Mouse (Mus musculus): ENCODE measurements around the gene Mrfap1.

Gene Mrfap1

DNA sequence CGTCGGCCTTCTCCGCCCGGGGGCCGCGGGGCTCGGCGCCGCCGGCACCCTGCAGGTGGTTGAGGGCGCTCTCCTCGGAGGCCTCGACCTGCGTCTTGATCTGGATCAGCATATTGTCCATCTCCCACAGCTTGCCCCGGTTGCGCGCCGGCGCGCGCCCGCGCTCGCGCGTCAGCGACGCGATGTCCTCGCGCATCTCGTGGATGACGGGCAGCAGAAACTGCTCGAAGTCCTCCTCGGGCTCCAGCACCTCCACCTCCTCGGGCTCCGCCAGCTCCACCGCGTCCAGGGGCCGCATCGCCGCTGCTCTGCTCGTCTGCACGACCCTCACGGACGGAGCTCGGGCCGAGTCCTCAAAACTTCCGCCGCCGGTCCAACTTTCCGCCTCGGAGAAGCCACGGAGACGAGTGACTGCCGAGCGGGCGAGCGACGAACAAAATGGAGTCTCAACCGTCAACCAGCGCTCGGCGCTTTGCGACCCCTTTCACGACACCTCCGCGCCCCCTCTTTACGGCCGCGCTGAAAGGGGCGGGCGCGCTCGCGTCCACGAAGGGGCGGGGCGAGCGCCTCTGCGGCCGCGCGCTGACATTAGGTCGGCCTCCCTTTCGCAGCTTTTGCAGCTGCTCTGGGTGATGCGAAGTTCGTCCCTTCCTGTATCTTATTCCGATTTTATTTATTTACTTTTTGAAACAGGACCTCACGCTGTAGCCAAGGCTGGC is at the start of gene Mrfap1:
Mrfap1 (minus strand) TSS at position 477 of the 719 bp plus-strand sequence.
- peak; percentile 91 to 92 for DNase-seq (ENCODE audit: low spot score in 2 of 2)

DNA sequence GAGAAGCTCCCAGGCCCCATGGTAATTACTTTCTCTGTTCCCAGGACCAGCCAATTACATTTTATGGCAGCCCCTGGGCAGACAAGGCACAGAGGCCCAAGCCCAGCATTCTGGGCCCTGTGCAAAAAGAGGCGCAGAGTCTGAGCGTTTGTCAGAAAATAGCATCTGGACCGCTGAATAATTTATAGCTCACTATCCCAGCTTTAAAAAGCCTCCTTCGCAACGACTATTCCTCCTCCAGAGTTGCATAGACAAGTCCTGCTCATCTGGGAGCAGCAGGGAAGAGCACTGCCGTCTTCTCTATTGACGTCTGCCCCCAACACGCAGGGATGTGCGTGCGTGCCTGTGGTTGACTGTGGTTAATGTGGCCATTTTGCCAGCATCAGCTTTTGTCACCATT is 47.9 kb upstream of the Mrfap1 start:
- DNase-seq (ENCODE audit: low spot score in 2 of 2): no peak

- no peak for DNase-seq (ENCODE audit: low spot score in 2 of 2)
Measured at GRCm38 (mm10) chr5:36841701-36842100, 45.1 kb upstream of the Mrfap1 start.

DNA sequence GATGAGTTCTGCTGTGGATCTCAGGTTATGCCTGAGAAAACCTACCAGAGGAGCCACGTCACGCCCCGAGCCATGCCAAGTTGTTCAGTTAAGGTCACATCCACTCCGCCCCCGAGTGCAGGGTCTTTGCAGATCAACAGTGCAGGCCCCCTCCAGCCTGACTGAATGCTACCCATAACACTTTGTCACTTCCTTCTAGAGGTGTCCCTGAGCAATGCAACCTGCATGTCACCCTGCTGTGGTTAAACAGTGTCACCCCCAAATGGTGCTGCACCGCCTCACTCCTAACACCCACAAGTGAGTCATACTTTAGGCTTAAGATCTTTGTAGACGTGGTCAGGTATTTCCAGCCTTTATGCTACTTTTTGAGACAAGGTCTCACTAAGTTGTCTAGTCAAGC is 43.5 kb upstream of the Mrfap1 start:
- no peak for DNase-seq (ENCODE audit: low spot score in 2 of 2)

GRCm38 (mm10) chr5:36839602-36840001 is 43.0 kb upstream of the Mrfap1 start:
- no peak for DNase-seq (ENCODE audit: low spot score in 2 of 2)

DNA sequence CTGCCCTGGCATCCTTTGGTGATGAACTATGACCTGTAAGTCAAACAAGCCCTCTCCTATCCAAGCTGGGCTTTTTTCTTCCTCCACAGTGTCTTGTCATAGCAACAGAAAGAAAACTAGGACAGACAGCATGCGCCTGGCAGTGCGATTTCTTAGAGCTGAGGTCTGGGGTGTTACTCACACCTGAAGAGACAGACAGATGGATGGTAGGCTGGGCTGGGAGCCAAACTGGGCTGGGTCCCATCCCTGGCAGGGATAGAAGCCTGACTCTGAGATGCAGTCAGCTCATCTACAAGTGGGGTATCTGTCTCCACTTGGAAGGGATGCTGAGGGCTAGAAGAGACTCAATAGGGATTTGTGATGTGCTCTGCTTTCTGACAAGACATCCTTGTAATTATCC is 42.5 kb upstream of the Mrfap1 start:
- DNase-seq (ENCODE audit: low spot score in 2 of 2): no peak

DNA sequence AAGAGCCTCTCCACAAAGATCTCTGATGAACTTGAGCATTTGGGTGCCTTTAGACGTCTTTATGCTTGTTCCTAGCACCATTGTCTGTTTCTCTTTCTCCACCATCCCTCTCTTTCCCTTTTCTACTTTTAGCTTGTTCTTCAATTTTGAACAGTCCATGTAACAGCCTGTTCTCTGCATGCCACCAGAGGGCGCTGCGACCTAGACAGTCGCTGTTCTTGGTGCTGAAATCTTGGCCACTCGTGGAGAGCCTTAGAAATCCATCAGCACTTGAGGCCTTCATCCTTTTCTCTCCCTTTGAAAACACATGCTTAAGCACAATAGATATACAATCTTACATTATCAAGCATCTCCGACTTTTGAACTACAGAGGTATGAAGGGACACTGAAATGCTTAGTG is 39.4 kb upstream of the Mrfap1 start:
- DNase-seq (ENCODE audit: low spot score in 2 of 2): peak; percentile 29 to 60

DNA sequence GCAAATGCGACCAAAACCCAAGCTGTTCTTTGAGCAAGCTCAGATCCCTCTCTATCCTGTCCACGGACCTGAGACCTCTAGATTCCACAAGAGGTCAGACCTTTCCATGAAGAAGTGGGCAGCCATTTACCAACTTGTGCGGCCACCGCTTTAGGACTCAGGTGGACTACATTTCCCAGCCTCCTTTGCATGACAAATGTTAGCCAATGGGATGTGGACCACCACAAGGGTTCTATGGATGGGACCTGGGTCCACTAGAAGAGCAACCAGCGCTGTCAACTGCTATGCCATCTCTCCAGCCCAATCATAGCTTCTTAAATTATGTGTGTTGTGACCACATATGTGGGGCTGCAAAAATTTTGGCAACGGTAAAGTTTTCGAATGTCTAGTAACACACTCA is 34.7 kb upstream of the Mrfap1 start:
- DNase-seq (ENCODE audit: low spot score in 2 of 2): no peak

DNA sequence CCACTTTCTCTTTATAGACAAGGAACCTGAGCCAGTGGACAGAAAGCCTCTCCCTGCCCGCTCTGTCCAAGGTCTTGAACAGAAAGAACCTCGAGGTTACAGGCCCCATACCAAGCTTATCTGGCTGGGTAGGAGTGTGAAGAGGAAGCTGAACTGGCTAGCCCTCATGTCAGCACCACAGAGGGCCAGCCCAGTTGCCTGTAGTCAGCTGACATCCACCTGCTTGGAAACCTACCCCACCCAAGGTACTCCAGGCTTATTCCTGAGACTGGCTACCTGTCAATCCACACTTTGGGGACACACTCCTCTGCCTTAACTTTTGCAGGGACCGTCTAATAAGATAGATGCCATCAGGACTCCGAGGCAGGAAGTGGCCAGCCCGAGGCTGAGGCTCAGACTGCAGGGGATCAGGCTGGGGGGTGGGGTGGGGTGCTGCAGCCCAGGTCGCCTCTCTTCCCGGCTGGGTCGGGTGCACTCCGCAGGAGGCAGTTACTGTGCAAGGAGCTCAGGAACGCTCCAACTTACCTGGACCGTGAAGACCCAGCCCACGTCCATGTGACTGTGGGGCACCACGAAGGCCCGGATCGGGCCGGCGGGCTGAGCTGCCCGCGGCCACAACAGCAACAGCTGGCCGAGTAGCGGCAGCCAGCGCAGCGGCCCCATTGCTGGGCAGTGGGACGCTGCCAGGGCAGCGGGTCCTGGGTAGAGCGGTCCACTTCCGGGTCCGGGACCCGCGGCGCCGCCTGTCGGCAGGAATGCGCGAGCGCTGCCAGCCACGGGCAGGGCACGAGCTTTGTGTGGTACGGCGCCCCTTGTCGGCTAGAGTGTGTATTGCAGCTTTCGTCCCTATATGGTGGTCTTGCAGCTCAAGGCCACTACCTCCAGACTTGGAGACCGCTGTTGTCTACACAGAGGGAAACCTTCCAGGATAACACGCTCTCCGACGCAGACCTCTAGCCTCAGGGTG is 33.6 kb upstream of the Mrfap1 start, which contains the start of gene Man2b2:
Man2b2 (minus strand) TSS at position 741 of the 967 bp plus-strand sequence.
- peak; percentile 78 to 88 for DNase-seq (ENCODE audit: low spot score in 2 of 2)

GRCm38 (mm10) chr5:36829098-36829497 is 32.5 kb upstream of the Mrfap1 start:
- no peak for DNase-seq (ENCODE audit: low spot score in 2 of 2)

- DNase-seq (ENCODE audit: low spot score in 2 of 2): no peak
Measured at GRCm38 (mm10) chr5:36822907-36823306, 26.3 kb upstream of the Mrfap1 start.

DNA sequence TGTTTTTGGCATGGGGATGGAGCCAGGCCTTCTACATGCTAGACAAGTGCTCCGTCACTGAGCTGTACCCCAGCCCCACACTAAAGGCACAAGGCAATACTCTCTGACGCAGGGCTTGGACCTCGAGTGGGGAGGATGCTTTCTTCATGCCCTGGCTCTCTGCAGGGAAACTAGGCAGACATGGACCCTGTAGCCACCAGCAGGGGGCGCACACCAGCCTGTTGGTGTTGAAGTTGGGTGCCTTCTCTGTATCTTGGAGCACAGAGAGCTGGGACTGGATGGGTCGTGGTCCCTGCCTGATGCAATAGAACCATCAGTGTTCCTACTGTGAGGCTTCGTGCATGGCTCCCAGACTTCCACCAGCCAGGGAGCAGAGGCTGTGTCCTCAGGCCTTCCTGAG is 23.6 kb upstream of the Mrfap1 start:
- DNase-seq (ENCODE audit: low spot score in 2 of 2): peak in 1 of 2 experiments; percentile 36

DNA sequence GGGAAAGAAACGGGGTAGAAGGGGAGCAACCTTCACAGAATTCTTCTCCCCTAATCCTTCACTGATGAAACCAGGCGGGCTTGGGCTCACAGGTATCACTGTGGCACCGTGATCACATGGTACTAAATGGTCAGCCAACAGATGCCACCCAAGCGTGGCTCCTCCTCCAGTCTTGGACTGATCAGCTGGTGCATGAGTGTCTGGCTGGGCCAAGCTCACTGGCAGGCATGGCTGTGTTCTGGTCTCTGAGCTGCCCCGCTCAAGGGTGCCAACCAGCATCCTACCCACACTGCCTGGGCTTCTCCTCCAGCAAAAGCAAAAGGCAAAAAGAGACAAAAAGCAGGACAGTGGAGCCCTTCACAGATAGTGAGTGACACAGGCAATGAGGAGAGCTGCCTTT is 23.2 kb upstream of the Mrfap1 start:
- DNase-seq (ENCODE audit: low spot score in 2 of 2): no peak

GRCm38 (mm10) chr5:36817738-36818137 is 21.2 kb upstream of the Mrfap1 start:
- no peak for DNase-seq (ENCODE audit: low spot score in 2 of 2)

DNA sequence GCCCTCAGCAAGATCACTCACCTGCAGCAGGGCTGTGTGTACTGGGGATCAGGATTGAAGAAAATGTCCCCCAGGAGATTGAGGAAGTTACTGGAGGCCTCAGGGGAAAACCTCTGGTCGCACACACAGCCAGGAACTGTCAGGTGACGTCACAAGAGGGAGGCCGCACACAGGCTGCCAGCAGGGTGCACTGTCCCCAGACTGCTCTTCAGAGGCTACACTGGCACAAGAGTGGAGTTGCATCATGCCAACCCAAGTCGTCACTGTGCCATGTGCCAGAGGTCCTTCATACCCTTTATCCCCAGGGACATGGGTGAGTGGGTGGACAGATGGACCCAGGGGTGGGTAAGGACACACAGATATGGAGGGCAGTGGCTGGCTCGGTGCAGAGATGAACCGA is 18.0 kb upstream of the Mrfap1 start:
- DNase-seq (ENCODE audit: low spot score in 2 of 2): peak; percentile 9 to 21

DNA sequence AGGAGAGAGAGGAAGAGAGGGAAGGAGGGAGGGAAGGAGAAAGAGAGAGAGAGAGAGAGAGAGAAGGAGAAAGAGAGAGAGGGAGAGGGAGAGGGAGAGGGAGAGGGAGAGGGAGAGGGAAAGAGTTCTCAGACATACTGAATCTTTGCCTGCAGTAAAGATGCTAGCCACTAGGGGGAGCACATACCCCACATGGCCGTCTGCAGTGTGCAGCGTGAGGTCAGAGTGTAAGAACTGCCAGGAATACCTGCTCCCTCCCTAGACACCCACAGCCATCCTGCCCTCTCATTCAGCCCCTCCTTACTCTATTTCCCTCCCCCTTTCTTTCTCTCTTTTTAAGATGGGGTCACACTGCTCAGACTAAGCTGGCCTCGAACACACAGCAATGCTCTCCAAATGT is 14.8 kb upstream of the Mrfap1 start:
- DNase-seq (ENCODE audit: low spot score in 2 of 2): peak in 1 of 2 experiments; percentile 61

- no peak for DNase-seq (ENCODE audit: low spot score in 2 of 2)
Measured at GRCm38 (mm10) chr5:36810634-36811033, 14.1 kb upstream of the Mrfap1 start.

DNA sequence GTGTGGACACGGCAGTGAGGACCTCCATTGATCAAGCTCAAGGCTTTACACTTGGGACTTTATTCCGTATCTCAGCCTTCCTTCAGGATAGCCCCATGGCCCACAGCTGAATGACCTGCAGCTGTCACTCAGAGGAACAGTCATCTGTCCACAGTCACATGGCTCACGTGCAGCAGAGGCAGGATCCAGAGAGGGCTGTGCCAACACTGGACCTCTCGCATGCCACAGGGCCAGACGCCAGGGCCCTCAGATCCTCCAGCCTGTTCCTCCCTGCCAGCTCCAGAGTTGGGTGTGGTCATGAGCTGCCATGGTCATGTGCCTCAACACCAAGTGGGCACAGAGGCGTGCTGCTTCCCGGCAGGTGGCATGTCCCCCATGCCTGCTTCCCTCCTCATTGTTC is 12.6 kb upstream of the Mrfap1 start:
- DNase-seq (ENCODE audit: low spot score in 2 of 2): no peak

DNA sequence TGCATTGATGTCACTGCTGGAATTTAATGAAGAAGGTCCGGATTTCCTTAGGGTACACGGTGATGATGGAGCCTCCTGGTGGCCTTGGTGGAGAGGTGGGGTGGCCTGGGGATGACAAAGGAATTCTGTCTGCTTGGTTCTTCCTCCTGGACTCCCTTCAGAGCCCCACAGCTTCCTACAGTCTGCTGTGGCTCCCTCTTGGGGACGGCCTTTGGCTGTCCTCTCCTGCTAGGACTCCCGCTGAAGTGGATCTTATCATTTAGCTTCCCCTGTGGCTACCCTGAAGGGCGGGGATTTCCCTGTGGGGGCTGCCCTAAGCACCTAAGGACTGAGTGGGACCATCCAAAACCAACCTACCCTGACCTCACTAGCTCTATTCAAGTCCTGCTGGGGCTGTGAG is 10.5 kb upstream of the Mrfap1 start:
- no peak for DNase-seq (ENCODE audit: low spot score in 2 of 2)

GRCm38 (mm10) chr5:36797291-36797690 is 719 bp upstream of the Mrfap1 start:
- no peak for DNase-seq (ENCODE audit: low spot score in 2 of 2)

GRCm38 (mm10) chr5:36795647-36796295 is 801 bp downstream of the Mrfap1 start:
- peak; percentile 48 to 53 for DNase-seq (ENCODE audit: low spot score in 2 of 2)

- DNase-seq (ENCODE audit: low spot score in 2 of 2): no peak
Measured at GRCm38 (mm10) chr5:36791861-36792260, 4.7 kb downstream of the Mrfap1 start.

Data from spleen, postnatal 14 days (tissue).